Mouse (Mus musculus) olfactory bulb, adult 2 months (tissue): ENCODE results near the gene Hist1h2ao. TPM values are rescaled to one million over a fixed set of nuclear protein-coding genes. Genes with fewer than 3 reads are reported as not detected.
"Not testable (repeated sequence)": the region's sequence is repeated elsewhere in the genome, so short reads cannot be mapped to it uniquely, and the experiment has no call there.

ENCODE experiments used
- H3K27ac ChIP-seq: fragments of 200-500 bp; 2 replicates; pipeline ENCODE4 v1.5.1; 2012; ENCODE audit warnings: low read depth, low read length; ENCODE audit not compliant: insufficient read depth
- H3K4me1 ChIP-seq: fragments of 200-500 bp; 2 replicates; pipeline ENCODE4 v1.6.1; 2012; ENCODE audit warnings: low read length; ENCODE audit not compliant: control insufficient read depth, insufficient read depth
- H3K4me3 ChIP-seq: fragments of 200-500 bp; 2 replicates; pipeline ENCODE4 v1.5.1; 2012; ENCODE audit warnings: mild to moderate bottlenecking, low read depth, low read length, moderate library complexity; ENCODE audit not compliant: insufficient read depth
- CTCF ChIP-seq: fragments of 200-500 bp; IDR thresholded peaks from 2 replicates; pipeline ENCODE4 v1.5.1; 2012; ENCODE audit warnings: low read depth, mild to moderate bottlenecking, low read length, moderate library complexity; ENCODE audit not compliant: insufficient read depth
- POLR2A ChIP-seq: fragments of 200-500 bp; IDR thresholded peaks from 2 replicates; pipeline ENCODE4 v1.6.1; 2012; ENCODE audit warnings: mild to moderate bottlenecking, low read depth, low read length, moderate library complexity; ENCODE audit not compliant: insufficient read depth
- WGBS: fragments of 180-500 bp; shearing (Covaris S2); methylation state at CpG from one replicate; pipeline ENCODE4 v1.1.7; 2018; 5-methylcytosine and 5-hydroxymethylcytosine counted together
- polyA plus RNA-seq: library from polyadenylated mRNA; stranded (reverse); fragments of >200 nt; gene quantifications from 2 replicates; pipeline ENCODE4 v1.2.4, GENCODE M21; 2012; ENCODE audit warnings: low replicate concordance; ENCODE audit not compliant: missing spikeins, insufficient read depth, insufficient read length

Gene Hist1h2ao
- not detected in 2 replicates for polyA plus RNA-seq

GRCm38 (mm10) chr13:21810073-21810472, at the start of gene Hist1h2ao, which contains the start of gene Hist1h2bq:
Hist1h2ao (plus strand) TSS chr13:21810465.
Hist1h2bq (minus strand) TSS chr13:21810197.
- not testable (repeated sequence) for H3K4me3 ChIP-seq, H3K27ac ChIP-seq, H3K4me1 ChIP-seq
- no CpG with 5 or more reads among the region's 23 CpGs for whole genome bisulfite sequencing

DNA sequence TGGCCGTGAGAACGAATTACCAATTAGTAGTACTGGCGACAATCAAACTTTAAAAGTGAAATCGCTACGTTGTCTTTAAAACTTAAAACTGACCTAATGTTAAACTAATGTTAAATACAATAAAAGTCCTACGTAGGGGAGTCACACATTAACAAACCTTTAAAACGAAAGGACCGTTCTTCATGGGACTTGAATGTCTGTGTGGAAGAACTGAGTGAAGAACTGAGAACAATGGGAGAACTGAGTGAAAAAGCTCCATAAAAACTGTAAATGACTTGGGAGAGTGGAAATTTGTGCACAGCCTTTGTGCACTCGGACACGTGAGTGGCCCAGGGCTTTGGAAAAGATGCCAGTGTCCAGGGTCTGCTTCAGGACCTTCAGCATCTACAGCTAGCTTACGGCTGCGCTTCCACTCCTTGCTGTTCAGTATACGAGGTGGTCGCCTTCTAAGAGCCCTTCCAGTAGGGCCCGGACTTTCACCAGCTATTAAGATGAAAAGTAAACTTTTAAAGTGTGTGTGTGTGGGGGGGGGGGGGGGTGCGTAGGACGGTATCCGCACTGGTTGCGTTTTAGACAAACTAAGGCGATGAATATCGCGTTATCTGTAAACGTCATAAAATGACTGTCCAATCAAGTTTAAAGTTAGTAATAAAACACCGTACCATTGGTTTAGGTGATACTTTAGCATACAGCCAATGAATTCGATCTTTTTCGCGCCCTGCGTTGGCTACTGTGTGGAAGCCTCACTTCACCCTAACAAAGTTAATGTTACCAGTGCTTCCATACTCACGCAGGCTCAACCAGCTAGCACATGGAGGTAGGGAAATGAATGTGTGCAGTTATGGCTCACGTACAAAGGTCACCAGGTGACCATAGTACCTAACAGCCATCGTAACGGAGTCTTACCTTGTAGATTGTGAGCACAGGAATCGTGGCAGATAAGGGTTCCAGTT, 31.2 kb upstream of the Hist1h2ao start:
- H3K27ac ChIP-seq = peak overlapping the region; percentile 43; the same call in 1 of the 2 replicates
- no peak for TF ChIP-seq POLR2A

DNA sequence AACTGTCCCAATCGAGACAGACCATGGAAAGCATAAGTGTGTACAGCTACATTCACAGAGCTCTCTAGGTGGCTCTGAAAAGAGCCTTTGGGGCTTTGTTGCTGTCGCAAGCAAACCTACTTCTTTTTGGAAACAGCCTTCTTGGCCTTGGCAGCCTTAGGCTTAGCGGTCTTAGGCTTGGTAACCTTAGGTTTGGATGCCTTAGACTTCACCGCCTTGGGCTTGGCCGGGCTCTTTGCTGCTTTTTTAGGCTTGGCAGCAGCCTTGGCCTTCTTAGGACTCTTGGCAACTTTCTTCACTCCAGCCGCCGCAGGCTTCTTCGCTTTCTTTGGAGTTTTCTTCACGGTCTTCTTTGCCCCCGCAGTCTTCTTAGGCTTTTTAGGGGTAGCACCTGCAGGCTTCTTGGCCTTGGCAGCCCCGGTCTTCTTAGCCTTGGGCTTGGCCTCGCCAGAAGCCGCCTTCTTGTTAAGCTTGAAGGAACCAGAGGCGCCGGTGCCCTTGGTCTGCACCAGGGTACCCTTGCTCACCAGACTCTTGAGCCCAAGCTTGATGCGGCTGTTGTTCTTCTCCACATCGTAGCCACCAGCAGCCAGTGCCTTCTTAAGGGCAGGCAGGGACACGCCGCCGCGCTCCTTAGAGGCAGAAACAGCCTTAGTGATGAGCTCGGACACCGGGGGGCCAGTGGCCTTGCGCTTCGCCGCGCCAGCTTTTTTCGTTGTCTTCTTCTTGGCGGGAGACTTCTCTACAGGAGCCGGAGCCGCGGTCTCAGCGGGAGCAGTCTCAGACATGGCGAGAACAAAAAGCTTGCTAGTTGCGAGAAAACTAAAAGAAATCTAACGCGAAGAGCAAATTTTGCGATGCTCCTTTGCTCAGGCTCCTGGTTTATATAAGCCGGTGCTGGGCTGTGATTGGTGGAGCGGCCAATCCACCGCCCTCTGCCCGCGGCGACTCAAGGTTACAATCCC, 30.2 kb upstream of the Hist1h2ao start, which contains the start of gene Hist1h1b:
Hist1h1b (minus strand) TSS at position 859 of the 965 bp plus-strand sequence.
- no peaks in the 10 kb centered on the region; the same call in 1 of the 2 replicates for H3K4me1 ChIP-seq
- WGBS = under 1% methylated on average over 44 of the region's 44 CpGs
- H3K4me3 ChIP-seq = peak within 1 kb of the TSS; percentile 62
- peak within 1 kb of the TSS; percentile 43 for H3K27ac ChIP-seq
- TF ChIP-seq POLR2A (peak; percentile 29; the same call in 1 of the 2 replicates), CTCF (no peak)

More for the DNA sequence above, 31.2 kb upstream of the Hist1h2ao start:
- Histone ChIP-seq H3K4me3 (peak overlapping the region; percentile 62), H3K4me1 (no peaks in the 10 kb centered on the region; the same call in 1 of the 2 replicates)
- 2% methylated on average over 33 of the region's 33 CpGs for WGBS

GRCm38 (mm10) chr13:21781021-21781555, 29.2 kb upstream of the Hist1h2ao start:
- Histone ChIP-seq H3K4me3 (no peak overlapping the region), H3K4me1 (no peaks in the 10 kb centered on the region; the same call in 1 of the 2 replicates), H3K27ac (no peak overlapping the region)
- 50% methylated on average over 6 of the region's 6 CpGs for WGBS
- no peak for TF ChIP-seq POLR2A
- no peak for TF ChIP-seq CTCF

DNA sequence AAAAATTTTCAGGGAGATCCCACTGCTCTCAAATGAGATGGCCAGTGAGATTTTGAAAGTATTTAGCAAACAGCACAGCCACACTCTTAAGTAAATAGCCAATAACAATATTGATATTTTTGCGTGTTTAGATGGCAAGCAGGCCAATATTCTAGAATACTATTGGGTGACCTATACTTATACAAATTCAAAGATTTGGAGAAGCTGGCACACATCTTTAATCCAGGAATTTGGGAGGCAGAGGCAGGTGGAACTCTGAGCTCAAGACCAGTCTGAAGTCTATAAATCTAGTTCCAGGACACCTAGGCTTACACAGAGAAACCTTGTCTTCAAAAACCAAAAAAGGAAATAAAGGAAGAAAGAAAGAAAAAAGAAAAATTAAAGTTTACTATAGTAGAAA, 28.6 kb upstream of the Hist1h2ao start:
- Histone ChIP-seq H3K27ac (no peak overlapping the region), H3K4me1 (no peaks in the 10 kb centered on the region; the same call in 1 of the 2 replicates), H3K4me3 (no peak overlapping the region)
- TF ChIP-seq CTCF = no peak
- no peak for TF ChIP-seq POLR2A
- WGBS = 92% methylated on average over 1 of the region's 1 CpGs

DNA sequence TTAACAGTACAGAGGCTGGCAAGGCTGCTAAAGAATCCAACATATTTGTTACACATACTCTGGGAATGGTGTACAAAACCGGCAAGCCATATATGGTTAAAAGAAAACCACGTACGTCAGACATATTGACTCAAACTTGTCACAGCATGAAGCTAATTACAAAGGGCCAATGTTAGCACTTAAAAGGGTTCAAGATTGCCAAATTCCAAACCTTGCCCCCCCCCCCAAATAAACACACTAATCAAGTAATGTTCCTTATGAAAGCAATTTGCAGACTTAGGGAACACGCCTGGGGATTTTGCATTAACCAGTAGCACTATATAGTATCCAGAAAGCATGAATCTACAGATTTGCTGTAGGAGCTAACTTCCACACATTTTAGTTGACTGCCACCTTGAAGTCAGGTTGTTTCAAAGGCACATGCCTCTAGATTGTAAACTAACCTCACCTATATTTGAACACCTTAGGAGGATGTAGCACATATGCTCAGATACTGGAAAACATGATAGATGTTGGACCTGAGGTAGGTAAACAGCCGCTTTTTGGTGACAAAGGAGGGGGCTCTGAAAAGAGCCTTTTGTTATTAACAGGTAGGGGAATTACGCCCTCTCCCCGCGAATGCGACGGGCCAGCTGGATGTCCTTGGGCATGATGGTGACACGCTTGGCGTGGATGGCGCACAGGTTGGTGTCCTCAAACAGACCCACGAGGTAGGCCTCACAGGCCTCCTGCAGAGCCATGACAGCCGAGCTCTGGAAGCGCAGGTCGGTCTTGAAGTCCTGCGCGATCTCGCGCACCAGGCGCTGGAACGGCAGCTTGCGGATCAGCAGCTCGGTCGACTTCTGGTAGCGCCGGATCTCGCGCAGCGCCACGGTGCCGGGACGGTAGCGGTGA, 27.7 kb upstream of the Hist1h2ao start:
- peak overlapping the region; percentile 70; the same call in 1 of the 2 replicates for H3K27ac ChIP-seq
- 2% methylated on average over 16 of the region's 35 CpGs for WGBS
- peak overlapping the region; percentile 59 for H3K4me3 ChIP-seq
- H3K4me1 ChIP-seq = not testable (repeated sequence)

GRCm38 (mm10) chr13:21783255-21783617, 27.0 kb upstream of the Hist1h2ao start, which contains the start of gene Hist1h3i:
Hist1h3i (minus strand) TSS chr13:21783370.
- WGBS = 0% methylated on average over 17 of the region's 20 CpGs
- Histone ChIP-seq H3K4me1 (no peaks in the 10 kb centered on the region; the same call in 1 of the 2 replicates), H3K27ac (peak within 1 kb of the TSS; percentile 70; the same call in 1 of the 2 replicates), H3K4me3 (peak within 1 kb of the TSS; percentile 59)
- no peak for TF ChIP-seq CTCF
- TF ChIP-seq POLR2A = no peak
